Mouse (Mus musculus): ENCODE data around the gene 4930558K02Rik.

Gene 4930558K02Rik

DNA sequence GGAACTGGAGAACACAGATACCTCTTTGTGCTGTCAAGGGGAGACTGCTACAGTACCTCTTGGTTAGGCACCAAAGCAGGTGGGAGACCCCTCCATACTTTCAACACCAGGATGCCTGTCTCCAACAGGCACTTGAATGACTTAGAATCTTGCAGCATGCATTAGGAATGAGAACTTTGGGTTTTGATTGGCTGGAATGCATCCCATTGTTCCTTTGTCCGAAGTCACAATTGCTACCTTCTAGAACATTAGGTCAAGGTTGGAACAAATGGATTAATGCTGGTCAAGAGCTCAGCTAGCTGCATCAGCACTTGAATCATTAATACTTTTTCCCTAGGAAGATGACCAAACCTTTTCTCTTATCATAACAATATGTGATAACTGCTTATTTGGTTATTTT, at the start of gene 4930558K02Rik:
Gene 4930558K02Rik, minus strand, starts transcription at position 101 of the 400 bp plus-strand sequence.
- no peak for DNase-seq (ENCODE audit: low read depth)

DNA sequence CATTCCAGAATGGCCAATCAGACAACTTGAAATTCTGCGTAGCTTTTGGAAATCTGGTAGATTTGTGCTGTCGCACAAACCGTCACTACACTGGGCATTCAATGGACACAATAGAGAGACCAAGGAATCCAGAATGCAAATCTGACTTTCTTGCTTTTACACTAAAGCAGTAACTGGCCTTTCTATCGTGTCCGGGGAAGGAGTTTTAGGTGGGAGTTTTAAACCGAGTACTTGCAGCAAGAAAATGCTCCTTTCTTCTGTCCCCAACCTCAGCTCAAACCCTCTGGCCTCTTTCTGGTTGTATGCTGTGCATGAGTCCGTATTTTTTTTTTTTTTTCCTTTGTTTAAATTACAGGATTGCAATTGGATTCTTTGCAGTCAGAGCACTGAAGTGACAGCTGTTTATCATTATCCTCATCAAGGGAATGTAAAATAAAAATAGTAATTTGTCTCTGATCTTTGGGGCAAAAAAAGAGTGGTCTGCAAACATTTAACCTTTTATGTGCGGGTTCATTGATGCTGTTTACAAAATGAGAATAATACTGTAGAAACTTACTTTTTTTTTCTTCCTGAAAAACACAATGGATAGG, 44.3 kb upstream of the 4930558K02Rik start:
- no peak for DNase-seq (ENCODE audit: low read depth)

DNA sequence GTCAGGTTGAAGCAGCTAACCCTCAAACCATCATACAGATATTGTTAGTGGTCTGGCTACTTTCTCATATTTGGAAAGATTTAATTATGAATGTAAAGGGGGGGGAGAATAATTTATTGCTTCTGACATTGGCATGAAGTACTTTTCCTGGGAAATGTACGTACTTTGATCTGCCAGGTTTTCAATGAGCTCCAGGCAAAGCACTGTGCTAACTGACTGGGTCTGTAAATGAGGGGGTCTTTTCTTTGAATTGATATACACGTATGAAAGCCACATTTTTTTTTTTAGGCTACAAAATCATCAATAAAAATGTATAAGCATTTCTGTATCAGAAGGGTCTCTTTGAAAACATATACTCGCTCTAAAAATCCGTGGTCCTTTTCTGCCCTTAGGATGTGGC, 41.3 kb upstream of the 4930558K02Rik start:
- no peak for DNase-seq (ENCODE audit: low read depth)

DNA sequence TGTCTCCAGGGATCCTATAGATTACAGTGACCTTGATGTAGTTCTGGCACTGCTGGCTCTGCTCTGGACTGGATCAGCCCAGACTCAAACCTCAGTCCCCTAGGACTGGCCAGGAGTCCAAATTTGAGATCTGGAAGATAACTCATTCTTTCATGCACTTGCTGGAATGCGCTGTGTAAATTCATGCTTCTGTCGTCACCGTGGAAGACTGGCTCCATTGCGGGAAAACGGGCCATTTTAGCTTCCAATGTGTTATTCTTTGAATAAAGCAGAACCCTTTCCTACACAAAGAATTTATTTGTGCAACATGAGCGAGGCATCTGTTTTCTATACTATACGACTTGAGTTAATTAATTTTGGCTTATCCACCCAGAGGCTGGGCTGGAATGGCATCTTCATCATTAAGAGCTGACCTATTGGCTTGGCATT, 40.9 kb upstream of the 4930558K02Rik start:
- DNase-seq (ENCODE audit: low read depth), result no peak

DNA sequence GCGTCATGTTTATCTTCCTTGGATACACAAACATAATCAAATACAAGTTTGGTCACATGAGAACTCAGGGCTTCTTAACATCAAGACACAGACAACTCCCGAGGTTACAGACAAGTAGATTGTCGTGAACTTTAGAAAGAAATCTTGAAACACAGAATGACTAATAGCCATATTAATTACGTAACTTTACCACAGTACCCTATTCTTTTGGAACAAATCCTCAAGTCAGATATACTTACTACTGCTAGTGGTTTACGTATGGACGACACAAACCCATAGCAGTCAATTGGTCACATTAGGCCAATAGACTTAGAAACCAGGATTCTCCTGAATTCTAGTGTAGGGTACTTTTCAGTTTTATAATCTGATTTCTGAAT, 39.2 kb upstream of the 4930558K02Rik start:
- no peak for DNase-seq (ENCODE audit: low read depth)

DNA sequence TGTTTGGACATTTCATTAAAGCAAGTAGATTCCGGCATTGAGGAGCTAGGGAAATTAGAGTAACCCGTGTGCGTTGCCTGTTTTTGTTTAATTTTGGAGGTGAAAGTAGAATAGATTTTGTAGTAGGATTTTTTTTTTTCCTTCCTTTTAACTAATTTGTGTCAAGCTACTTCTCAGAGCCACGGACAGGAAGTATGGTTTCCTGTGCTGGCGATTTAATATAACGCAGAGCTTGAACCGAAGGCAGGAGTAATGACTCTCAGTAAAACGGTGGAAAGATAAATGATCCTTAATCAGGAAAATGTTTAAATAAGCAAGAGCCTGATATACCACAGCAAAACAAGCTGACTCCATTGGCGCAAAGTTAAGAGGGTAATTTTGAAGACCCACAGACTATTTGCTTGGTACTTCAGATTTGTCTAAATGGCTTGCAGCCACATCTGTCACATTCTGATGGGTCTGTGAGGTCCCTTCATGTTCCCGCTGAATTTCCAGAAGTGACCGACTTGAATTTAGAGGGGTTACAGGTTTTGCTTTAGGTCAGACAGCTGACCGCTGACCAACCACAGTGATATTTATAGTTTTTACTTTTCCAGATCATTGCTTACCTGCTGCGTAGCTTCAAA, 38.7 kb upstream of the 4930558K02Rik start:
- no peak for DNase-seq (ENCODE audit: low read depth)

DNA sequence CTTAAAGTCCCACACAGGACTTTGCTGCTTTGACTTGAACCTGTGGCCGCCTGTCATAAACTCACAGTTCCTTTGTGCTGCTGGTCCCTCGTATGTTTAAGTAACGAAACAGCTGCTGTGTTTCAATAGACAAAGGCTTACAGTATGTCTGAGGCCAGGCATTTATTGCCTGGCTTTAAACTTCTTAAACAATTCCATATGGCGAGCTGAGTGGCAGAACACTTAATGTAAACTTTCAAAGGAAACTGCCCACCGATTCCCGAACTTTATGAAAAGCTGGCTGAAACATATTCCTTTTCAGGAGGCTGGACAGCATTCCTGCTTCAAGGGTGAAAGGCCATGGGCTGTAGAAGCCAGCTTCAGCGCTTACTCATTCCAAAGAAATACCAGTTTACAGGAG, 37.5 kb upstream of the 4930558K02Rik start:
- DNase-seq (ENCODE audit: low read depth), result no peak

DNA sequence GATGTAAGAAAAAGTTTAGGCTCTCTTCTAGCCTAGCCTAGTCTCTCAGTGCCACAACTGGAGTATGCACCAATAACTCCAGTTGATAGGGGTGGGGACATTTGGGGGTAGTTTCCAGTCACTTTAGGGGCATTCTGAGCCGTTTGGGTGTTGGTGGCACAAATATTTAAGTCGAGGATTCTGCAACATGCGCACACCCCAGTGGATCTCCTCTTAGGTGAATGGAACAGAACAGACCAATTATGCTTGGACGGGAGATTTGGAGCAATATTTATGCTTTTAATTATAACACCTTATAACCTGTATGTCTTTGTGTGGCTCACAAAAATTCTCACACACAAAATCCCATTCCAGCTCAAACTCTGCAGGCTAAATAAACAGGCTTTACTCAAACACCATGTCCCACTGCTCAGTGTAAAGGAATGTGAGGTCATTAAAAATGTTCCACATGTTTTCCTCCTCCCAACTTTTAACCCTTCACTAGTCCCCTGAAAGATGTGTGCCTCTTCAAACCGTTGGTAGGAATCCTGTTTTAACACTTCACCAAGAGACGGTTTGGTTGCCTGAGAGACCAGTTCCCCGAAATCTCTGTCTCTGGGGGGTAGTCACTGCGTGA, 35.9 kb upstream of the 4930558K02Rik start:
- no peak for DNase-seq (ENCODE audit: low read depth)

DNA sequence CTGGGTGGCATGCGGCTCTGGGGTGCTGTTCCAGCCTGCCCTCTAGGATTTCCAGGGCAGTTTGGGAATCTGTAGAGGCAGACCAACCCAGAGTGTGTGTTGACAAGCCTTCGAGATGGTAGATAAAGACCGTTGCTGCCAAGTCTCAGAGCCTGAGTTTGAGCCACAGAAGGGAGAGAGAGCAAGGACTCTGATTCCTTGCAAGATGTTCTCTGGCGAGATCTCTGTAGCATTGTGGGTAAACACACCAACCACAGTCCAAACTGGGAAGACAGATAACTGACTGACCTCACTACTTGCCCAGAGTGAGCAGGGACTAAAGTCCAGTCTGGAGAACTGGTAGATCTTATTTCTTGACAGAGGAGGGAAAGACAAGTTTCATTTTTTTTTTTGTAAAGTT, 34.1 kb upstream of the 4930558K02Rik start:
- DNase-seq (ENCODE audit: low read depth), result no peak

DNA sequence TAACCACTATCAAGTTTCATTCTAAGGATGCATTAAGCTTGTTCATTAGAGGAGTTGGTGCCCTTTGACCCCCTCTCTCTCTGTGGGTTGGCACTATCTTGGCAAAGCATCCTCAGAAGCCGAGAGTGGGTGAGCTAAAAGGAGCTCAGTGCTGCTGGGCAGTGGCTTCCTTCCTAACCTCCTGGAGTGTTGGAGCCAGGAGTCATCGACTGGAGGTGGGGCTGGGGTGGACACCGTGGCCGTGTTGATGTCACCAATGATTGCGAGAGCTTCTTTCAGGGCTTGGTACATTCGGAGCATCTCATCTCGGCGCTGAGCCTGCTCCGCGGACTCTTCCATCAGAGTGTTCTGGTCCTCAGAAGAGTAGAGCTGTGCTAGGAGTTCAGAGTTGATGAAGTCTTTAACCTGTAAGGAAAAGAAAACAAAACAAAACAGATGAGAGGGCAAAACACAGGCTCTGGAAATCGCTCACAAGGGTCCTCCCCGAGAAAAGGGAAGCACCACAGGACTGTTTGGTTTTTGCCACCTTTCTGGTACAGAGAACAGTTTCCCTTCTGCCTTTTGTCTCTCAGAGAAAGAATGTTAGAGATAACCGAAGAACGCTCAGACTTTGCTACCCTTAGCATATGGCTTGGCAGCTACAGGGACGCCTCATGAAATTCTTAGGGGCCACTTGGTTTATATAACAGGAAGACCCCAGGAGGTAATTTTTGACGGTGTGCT, 32.2 kb upstream of the 4930558K02Rik start:
- no peak for DNase-seq (ENCODE audit: low read depth)

DNA sequence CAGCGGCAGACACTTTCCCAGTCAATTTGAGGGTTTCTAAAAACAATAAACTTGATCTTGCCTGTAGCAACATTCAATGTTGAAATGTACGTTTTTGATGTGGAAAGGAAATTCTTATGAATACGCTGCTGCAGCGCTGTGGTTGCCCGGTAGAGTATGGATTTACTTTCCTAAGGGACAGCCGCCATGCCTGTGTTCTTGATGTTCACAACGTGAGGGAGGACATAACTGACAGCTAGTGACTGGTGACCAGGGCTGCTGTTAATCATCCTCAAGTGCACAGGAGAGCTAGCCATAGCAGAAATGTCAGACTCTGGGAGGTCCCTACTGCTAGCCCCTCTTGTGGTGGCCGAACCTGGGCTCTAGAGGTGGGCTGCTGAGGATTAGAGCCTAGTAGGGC, 29.6 kb upstream of the 4930558K02Rik start:
- no peak for DNase-seq (ENCODE audit: low read depth)

DNA sequence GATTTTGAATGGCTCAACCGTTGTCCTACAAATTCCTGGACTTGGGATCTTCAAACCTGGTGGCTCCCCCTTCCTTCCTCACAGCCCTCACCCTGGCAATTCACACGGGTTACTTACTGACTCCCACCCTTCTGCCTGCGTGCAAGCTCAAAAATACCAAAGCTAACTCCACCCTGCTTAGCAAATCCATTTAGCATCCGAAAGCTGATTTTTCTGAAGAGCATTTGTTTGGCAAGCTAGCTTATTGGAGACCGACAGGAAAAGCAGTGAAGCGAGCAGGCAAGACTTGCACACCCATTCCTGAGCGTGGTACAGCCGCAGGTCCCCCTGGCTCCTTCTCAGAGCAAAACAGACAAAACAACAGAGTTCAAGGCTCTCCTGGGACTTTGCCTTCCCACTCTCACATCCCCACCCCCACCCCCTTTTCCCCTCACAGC, 29.2 kb upstream of the 4930558K02Rik start:
- DNase-seq (ENCODE audit: low read depth), result no peak

DNA sequence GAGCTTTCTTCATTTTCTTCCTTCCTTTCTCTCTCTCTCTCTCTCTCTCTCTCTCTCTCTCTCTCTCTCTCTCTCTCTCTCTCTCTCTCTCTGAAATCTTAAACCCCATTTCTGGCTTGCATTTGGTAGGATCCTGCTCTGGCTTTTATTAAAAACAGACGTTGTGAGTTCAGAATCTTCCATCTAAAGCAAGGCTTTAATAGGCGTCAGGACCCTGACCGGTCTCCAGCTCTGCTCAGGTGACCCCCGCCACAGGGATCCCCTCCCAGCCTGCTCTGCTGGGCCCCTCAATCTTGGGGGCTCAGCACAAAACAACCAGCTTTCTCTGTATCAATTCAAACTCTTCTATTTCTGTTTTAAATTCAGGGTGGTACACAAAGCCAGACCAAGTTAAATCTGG, 28.8 kb upstream of the 4930558K02Rik start:
- DNase-seq (ENCODE audit: low read depth), result no peak

DNA sequence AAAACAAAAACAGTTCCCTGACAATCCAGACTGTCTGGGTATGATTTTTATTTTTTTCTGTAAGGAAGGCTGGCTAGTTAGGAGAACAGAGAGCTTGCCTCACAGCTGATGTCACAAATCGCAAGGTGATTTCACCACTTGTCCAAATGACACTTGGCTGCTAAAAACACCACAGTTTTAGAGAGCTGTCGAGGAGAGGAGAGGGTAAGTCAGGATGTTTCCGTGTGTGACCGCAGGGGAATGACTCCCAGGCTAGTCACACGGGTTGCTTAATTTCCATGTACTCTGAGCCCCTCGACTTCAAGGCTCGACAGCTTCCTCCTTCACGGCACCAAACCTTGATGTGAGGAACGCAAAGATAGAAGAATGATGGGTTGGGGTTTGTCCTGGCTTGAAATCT, 26.7 kb upstream of the 4930558K02Rik start:
- no peak for DNase-seq (ENCODE audit: low read depth)

DNA sequence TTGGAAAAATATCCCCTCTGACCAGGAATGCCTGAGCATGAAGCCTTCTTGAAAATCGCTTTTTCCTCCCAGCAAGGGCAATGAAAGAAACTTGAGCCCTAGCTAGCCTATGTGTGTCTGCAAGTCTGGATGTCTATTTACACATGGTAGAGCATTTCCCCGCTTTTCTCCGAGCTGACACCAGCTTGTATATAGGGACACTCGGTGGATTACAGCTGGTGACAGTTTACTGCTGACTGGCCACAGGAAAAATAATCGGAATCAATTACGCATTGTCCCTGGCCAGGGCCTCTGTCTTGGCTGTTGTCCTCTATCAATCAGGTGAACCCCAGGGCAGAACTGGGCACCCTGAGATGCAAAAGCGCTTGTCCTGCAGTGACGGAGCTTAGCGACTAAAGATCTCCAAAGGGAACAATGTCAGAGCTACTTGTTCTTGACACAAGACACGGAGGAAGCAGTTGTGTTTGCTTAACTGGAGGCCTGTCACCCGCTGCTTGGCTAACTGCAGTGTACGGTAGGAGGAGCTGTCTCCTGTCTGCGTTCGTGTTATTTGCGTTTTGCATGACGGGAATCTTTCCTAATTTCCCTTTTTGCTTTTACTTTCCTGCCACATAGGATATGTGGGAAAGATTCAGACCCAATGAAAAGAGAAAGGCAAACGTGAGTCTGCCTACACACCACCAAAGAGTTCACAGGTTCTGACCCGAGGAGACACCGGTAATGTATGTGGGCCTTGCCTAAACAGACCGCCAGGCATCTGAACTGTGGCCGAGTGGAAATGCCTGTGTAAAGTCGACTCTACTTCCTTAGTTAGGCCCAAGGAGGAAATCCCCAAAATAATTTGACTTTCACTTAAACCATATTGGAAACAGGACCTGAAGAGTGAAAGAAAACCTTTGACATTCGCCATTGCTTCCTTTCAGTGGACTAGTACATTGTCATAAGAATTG, 25.7 kb upstream of the 4930558K02Rik start:
- DNase-seq (ENCODE audit: low read depth), result peak; percentile 24

DNA sequence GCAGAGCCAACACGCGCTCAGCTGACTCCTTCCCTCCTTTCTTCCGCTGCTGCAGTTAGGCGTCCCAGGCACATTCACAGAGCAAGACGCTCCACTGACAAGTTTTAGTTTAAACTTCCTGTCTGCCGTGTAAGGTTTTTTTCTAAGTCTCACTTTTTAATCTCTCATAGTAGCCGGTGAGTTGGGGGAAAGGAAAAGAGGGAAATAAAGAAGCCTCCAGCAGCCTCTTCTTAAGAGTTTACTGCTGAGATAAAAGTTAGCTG, 25.0 kb upstream of the 4930558K02Rik start:
- DNase-seq (ENCODE audit: low read depth), result no peak

DNA sequence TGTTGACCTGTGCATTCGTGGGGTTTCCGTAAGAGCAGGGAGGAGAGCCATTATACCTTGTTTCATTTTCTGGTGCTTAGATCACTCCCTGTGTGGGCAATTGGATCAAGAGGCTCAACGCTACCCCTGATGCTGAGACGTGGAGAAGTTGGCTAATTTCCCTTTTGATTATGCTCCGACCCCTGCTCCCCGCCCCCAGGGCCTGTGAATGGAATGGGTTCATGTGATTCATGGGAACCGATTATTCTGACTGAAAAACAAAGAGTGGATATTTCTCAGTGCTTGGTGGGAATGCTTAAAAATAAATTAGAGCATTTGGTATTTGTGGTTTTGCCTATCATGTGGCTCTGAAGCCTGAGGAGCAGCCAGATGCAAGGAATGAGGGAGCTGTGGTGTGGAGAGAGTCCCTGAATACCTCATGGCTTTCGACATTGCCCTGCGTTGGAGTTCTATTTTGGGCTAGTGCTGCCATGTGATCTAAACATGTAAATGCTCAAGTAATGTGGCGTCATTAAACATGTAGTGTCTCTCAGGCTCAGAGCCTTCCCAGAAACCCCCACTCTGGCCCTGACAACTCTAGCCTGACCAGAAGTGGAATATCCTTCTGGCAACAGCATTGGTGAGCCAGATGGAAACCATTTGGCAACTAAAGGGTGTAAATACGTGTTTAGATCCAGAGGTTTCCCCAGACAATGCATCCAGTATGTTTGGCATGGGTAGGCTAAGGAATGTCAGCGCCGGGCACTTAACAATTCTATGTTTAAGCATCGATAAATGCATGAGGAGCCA, 24.5 kb upstream of the 4930558K02Rik start:
- DNase-seq (ENCODE audit: low read depth), result no peak

DNA sequence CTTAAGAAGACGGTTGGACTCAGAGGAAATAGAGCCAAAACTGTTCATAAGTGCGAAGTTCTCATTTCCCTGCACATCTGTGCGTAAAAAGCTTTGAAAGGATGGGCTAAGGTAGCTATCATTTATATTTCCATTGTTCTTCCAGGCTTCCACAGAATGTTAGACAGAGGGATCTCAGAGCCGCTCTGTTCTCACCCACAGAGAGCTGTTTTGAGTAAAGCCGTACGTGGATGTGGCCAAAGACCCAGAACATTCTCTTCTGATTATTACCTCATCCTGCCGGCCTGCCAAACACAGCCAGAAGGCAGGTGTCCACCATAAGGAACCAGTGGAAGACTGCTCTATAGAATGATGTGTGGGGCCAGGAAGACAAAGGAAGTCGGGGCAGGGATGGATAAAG, 21.9 kb upstream of the 4930558K02Rik start:
- no peak for DNase-seq (ENCODE audit: low read depth)

DNA sequence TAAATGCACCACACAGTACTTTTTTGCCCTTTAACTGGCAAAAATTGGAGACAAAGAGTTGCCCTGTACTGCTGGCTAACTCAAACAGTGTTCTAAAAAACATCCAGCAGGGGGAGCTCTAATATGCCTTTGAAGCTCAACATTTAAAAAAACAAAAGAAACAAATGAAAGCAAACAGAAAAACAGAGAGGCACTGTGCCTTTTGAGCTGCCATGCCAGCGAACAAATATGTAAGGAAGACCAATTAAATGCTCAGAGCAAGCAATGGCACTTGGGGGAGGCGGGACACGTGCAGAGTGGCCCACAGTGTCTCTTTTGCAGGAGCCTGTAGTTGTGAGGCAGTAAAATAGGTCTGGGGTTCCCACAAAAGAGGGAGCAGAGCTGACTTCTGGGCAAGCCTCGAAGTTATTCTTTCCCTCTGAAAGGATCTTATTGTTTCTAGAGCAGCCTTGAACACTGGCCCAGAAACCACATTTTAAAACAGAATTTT, 20.5 kb upstream of the 4930558K02Rik start:
- DNase-seq (ENCODE audit: low read depth), result peak; percentile 84

DNA sequence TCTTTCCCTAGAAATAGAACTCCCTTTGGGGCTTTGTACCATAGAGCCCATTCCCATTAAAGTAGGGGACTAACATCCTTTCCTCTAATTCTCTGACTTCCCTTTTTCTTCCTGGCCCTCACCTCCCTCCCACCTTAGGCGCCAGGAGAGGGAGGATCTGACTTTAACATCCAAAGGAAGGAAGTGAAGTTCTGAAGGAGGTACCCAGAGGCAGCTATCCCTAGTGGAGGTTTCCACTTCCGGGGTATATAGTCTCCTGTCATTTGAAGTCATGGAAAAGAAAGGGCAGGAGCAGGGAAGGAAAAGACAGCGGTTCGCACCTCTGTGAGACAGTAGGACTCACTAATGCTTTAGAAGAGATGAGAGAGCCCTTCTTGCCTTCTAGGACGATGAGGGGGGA, 19.9 kb upstream of the 4930558K02Rik start:
- no peak for DNase-seq (ENCODE audit: low read depth)

DNA sequence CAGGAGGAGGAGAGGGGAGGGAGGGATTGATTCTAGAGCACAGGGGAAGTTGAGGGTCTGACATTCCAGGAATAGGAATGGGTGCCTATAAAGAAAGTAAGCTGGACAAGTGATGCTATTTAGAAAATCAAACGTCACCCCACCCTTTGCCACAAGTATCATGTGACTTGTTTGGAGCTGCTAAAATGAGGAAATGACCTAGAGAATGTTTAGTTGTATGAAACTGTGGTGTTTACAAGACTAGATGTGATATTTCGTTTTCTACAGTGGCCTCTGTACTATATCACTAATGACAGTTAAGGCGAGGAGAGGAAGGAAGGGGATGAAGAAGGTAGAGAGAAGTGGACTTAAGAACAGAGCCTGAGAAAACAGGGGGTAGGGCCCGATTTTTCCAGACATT, 19.3 kb upstream of the 4930558K02Rik start:
- DNase-seq (ENCODE audit: low read depth), result no peak

Data from naive thymus-derived CD4-positive, alpha-beta T cell, adult 2 months (primary cell).